Mouse (Mus musculus) left cerebral cortex, adult 8-10 months (tissue): Measurements from ENCODE around the gene Serpinb1b. TPM values are rescaled to one million over a fixed set of nuclear protein-coding genes. Genes with fewer than 3 reads are reported as not detected.
A peak's percentile ranks its signal among the peaks of the same experiment; 100 is the strongest.

Experiments
- DNase-seq, 2 experiments: peaks; one replicate each; pipeline ENCODE4 v3.0.0; 2022; ENCODE audit warnings: low spot score in 2 of 2
- total RNA-seq, 4 experiments: library from RNA; stranded (reverse); gene quantifications; 2 replicates each; pipeline ENCODE4 v1.2.4; 2022

Gene Serpinb1b
- total RNA-seq, 4 experiments from 2014 or later, result 1.5 to 2.4 (median 1.7) TPM

DNA sequence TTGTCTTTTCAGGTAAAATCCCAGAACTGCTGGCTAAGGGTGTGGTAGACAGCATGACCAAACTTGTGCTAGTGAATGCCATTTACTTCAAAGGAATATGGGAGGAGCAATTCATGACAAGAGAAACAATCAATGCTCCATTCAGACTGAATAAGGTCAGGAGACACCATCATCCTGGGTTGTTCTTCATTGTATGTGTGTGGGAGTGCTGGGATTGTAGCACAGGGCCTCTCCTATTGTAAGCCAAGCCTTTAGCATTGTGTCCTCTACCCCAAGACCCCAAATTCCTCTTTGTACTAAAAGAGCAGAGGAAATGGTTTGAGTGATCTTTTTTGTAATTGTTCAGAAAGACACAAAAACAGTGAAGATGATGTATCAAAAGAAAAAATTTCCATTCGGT is 12.9 kb downstream of the Serpinb1b start:
- no peak for DNase-seq

DNA sequence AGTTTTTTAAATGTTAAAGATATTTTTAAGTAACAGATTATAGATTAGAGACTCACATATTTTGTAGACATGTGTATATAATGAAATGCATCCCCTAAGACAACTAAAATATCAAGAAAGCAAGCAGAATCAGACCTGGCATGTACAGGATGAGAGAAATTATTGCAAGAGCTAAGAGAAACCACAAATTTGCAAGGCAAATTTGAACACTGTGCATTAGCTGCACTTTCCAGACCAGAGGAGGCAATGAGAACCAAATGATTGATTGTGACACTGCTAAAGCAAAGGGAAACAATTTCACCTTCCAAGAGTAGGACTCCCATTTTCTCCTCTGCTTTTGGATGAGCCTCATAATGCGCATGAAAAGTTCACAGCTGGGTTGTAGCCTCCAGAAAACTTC is 17.2 kb downstream of the Serpinb1b start:
- DNase-seq, result no peak

DNA sequence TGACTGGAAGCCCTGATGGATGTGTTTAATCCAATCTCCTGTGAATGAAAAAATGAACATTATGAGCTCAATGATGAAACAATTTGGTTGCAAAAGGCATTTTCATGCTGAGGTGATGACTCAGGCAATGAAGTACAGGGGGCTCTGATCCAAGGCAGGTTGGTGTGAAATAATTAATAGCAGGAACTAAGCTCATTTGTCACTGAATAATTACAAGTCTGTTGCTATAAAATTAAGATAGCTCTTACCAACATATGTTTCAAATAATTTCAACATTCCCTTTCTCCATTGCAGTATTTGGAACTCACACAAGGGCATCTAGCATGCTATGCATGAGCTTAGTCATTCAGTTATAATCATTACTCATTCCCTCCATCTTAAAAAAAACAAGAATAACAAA is 27.3 kb downstream of the Serpinb1b start:
- no peak for DNase-seq

DNA sequence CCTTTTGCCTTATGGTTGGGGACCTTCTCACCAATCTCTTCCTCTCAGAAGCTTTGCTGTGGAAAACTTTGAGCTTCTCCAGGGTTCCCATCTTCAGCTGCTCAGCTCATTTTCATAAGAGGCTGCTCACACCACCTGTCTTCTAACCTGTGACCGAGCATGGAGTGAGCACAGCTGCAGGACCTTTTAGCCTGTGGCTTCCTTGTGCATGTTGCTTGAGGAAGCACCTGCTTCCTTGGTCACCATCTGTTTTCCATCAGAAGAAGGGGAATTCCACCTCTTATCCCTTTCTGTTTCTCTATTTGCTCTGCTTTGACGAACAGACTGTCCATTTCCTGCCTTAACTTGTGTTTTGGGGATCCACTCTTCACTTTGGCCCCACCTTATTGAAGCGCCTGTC is 34.7 kb downstream of the Serpinb1b start:
- DNase-seq, result no peak

DNA sequence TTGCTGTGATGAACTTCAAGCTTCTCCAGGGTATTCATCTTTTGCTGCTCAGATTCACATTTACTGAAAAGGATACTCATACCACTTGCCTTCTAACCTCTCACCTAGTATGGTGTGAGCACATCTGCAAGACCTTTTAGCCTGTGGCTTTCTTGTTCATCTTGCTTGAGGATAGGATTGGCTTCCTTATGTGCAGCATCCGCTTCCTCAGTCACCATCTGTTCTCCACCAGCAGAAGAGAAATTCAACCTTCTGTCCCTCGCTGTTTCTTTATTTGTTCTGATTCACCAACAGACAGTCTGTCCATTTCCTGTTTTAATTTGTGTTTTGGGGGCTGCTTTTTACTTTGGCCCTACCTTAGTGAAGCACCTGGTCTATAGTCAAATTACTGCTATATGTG is 59.3 kb downstream of the Serpinb1b start:
- peak in 1 of 2 experiments; percentile 8 for DNase-seq

DNA sequence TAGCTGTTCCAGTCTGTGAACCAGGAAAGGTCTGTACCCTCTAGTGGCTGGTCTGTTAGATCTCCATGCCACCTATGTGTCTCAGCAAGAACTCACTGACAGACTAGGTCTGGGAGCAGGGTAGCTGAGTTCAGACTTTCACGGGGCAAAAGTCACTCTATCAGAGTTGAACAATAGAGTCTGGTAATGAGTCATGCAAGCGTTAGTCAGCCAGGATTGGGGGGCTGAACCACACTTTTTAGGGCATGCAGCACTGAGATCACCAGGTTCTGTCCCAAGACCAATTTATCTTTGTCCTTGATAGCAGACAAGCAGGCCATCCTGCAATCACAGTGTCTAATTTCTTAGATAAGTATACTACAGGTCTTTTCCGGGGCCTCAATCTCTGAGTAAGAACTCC is 63.1 kb downstream of the Serpinb1b start:
- DNase-seq, result no peak

Other genes with a start within 250 kb of the Serpinb1b start
- gene Serpinb1a, start 227.4 kb upstream of the Serpinb1b start, total RNA-seq, result 10 to 100 TPM in 1 of 4 experiments, 1 to 10 TPM in 3; 6.4 to 10.4 (median 7.5) TPM
- gene Serpinb1c, start 180.4 kb upstream of the Serpinb1b start, total RNA-seq, result not detected
- gene Serpinb6b, start 113.4 kb upstream of the Serpinb1b start, total RNA-seq, result 1 to 10 TPM; 1.2 to 1.6 (median 1.3) TPM
- gene Serpinb9, start 75.3 kb upstream of the Serpinb1b start, total RNA-seq, result 1 to 10 TPM; 4.7 to 6.2 (median 5.7) TPM
- not detected for gene Serpinb9b, start 51.2 kb upstream of the Serpinb1b start, total RNA-seq
- gene Serpinb9c, start 81.2 kb downstream of the Serpinb1b start, total RNA-seq, result not detected
- not detected for gene Serpinb9d, start 114.4 kb downstream of the Serpinb1b start, total RNA-seq
- not detected for gene Serpinb9e, start 171.0 kb downstream of the Serpinb1b start, total RNA-seq
- gene Serpinb9f, start 245.5 kb downstream of the Serpinb1b start, total RNA-seq, result not detected